Mouse (Mus musculus): ENCODE measurements at regions not wholly inside any gene's neighbourhood (a gene's known extent, or its start where the extent isn't known, plus 50 kb on each side); places are given as distances from the start of the nearest gene placed in this dataset.

DNA sequence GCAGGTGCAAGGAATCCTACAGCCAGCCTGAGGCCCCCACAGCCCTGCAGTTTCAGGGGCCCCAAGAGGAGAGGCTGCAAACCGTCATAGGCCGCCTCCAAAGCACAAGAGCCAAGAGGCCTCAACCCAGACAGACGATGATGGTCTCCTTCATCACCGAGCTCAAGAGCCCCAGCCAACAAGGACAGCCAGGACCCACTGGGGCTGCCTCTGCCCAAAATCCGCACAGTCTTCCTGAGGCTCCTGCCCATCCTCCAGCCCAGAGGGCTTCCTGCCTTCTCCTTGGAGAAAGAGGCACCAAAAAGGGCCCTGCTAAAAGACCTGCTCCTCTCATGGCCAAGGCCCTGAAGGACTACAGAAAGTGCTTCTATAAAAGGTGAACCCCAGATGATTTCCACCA, 112.3 kb downstream of the Nus1 start:
- in situ Hi-C loops (cut with MseI, MboI) = loop anchor here in 1 of 2 experiments (10.0 kb wide), 1 partner anchor 155 kb away; no protein-coding TSS in a partner anchor

DNA sequence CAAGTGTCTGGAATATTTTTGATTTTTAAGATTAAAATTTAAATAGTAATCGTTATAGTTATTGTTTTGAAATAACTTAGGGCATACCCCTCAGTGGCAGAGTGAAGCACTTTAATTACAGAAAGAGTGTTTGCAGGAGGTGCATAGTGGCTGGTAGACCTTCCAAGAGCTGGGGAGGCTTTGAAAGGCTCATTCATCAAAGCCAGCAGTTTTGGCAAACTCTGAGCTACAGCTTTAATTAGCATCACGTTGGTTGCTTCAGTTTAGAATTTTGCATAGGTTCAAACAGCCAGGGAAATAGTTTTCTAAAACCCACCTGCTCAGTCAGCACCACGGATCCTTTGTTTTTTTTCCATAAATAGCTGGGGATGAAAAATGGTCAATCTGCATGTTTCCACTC, 113.5 kb downstream of the Nus1 start:
- in situ Hi-C loops (cut with MseI, MboI) = loop anchor here in 1 of 2 experiments (10.0 kb wide), 1 partner anchor 154 kb away; no protein-coding TSS in a partner anchor

DNA sequence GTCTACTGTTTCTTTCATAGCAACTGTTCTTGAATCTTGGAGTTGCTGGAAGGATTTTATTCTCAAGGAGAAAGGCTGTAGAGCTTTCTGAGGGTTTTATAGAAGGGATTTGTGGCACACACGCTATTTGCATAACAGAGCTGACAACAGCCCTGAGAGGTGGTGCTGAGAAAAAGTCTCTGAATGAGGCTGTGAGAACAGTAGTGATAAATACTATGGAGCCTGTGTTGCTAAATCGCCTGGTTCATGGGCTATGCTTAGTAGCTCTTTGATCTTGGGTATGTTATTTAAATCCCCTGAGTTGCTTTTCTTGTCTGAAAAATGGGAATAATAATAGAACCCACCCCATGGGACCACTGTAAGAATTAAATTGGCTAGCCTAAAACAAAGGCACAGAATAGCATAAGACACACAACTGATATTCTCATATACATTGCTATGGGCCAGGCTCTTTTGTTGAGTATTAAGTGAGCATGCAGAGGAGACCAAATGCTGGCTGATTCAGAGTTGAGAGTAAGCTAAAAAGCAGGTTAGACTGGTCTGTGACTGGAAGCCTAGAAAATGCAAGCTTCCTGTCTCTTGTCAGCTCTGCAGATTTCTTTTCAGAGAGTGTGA, 116.0 kb downstream of the Nus1 start:
- in situ Hi-C loops (cut with MseI, MboI) = loop anchor here in 1 of 2 experiments (10.0 kb wide), 1 partner anchor 151 kb away; no protein-coding TSS in a partner anchor

DNA sequence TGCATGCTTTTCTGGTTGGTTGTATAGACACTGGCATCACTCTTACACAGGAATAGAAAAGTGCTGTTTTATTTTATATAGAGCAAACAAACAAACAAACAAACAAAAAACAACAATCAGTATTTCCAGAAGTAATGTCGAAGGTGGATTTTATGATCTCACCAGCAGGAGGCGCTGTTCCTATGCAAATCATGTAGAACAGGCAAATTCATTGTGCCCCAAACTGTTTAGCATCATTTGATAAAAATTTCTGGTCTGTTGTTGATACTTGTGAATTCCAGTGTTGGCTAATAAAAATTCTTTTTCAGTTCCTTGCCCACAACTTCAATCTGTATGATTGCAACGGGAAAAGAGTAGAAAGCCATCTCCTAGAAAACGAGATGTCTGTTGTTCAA, 116.5 kb downstream of the Nus1 start:
- in situ Hi-C loops (cut with MseI, MboI) = loop anchor here in 1 of 2 experiments (10.0 kb wide), 1 partner anchor 151 kb away; no protein-coding TSS in a partner anchor

DNA sequence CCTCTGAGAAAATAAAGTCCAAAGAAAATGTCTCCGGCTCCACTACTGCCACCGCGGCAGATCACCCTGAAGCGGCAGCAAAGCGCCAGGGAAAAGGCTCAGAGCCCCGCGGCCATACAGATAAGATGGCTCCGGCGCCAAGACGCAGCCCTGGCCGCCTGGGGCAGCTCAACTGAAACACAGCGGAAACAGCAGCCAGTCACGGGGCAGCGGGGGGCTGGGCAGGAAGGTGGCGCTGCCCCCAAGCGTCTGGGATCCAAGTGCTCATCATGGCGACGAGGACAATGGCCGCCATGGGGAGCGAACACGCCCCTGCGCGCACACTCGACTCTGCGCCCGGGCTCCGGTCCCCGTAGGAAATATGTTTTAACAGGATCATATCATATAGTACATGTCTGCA, 128.2 kb downstream of the Nus1 start:
- in situ Hi-C loops (cut with MseI, MboI) = no loop called here

DNA sequence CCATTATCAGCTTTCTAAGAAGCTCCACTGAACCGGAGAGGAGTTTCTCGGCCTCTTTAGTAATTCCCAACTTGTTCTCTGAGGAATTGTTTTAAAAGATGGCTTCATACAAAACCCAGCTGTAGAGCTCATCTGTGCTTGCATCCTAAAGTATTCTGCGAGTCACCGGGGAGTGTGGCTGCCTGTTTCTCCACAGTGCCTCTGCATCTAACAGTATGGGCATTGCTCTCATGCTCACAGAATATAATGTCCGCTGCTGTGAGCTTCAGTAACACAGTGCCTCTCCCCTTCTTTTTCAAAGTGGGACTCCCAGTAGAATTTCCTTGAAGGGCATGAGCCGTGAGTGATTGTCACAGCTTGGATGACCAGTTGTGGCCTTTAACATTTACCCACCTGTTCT, 113.0 kb upstream of the Slc35f1 start:
- in situ Hi-C loops (cut with MseI, MboI) = no loop called here

DNA sequence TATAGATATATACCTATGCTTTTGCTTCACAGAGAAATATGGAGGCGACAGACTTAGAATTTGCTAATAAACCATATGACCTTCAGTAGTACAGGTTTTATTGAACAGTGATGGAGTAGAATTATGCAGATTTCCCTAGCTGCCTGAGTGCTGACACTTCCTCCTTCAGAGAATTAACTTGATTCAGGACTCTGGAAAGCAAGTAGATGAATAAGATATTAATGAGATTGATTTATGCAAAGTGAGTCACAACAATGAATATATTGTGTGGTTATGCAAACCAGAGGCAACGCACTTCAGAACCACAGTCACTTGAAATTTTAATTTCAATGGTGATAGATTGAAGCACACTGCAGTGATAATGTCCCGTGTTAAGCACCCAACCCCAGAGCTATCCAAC, 112.5 kb upstream of the Slc35f1 start:
- in situ Hi-C loops (cut with MseI, MboI) = no loop called here

DNA sequence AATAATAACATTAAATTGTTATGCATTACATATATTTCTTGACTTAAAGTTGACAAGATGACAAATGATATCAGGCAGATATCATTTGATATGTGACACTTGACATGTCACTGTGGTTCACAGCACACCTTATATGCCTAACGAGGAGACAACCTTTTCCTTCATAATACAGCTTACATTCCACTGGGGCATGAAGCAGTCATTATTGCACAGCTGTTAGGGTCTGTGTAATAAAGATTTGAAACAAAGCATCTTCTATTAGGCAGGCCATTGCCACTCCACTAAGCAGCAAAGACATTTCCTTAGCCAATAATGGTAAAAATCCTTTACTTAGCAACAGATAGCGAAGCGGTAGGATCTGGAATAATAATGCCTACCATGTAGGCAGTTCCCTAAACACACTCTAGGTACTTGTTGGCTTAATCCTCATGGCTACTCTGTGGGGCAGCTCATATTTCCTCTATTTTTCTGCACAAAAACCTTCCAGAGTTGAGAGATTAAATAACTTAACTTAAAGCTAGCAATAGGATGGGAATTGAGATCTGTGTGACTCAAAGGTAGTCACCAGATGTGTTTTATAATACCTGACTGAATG, 112.0 kb upstream of the Slc35f1 start:
- in situ Hi-C loops (cut with MseI, MboI) = no loop called here

DNA sequence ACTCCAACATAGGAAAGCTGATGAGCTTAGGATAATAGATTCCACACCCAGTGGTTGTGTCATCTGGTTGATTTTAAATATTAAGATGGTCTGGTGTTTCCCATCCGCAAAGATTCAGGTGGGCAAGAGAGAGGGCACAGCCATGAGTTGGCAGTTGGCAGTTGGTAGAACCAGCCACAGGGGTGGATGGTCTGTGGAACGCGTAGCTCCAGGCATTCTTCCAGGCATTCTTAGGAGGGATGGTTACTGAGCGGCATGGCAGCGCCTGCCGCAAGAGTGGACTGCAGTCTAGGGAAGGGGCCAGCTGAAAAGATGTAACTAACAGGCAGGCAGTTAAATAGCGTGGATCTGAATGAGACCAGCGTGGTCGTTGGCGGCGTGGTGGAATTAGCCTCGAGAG, 96.6 kb upstream of the Slc35f1 start:
- in situ Hi-C loops (cut with MseI, MboI) = no loop called here
